Mouse (Mus musculus) liver, adult 2 months (tissue): ENCODE measurements around the gene Fut11. TPM values are rescaled to one million over a fixed set of nuclear protein-coding genes. Genes with fewer than 3 reads are reported as not detected.

ENCODE experiments used
- DNase-seq: peaks from one replicate; pipeline ENCODE4 v3.0.0-alpha.2; 2011; ENCODE audit warnings: low read depth, low spot score; ENCODE audit errors: extremely low read depth
- H3K27ac ChIP-seq: fragments of 200-500 bp; replicated peaks from 2 replicates; pipeline ENCODE4 v1.5.1; 2012; ENCODE audit warnings: low read depth, mild to moderate bottlenecking, control low read depth, inconsistent platforms, low read length; ENCODE audit not compliant: insufficient read depth
- H3K27me3 ChIP-seq: fragments of 200-500 bp; 2 replicates; pipeline ENCODE4 v1.6.1; 2012; ENCODE audit warnings: mild to moderate bottlenecking, moderate library complexity, low read length, inconsistent platforms; ENCODE audit not compliant: control insufficient read depth, insufficient read depth
- H3K36me3 ChIP-seq: fragments of 200-500 bp; 2 replicates; pipeline ENCODE4 v1.6.1; 2012; ENCODE audit warnings: low read length, inconsistent platforms; ENCODE audit not compliant: control insufficient read depth, insufficient read depth
- H3K4me1 ChIP-seq: fragments of 200-500 bp; 2 replicates; pipeline ENCODE4 v1.6.1; 2011; ENCODE audit warnings: low read length; ENCODE audit not compliant: control insufficient read depth, insufficient read depth
- H3K4me3 ChIP-seq: fragments of 200-500 bp; 2 replicates; pipeline ENCODE4 v1.5.1; 2011; ENCODE audit warnings: low read depth, mild to moderate bottlenecking, control low read depth, low read length, moderate library complexity; ENCODE audit not compliant: insufficient read depth
- H3K79me2 ChIP-seq: fragments of 200-500 bp; 2 replicates; pipeline ENCODE4 v1.6.1; 2012; ENCODE audit warnings: inconsistent platforms, mild to moderate bottlenecking, low read length, moderate library complexity; ENCODE audit not compliant: control insufficient read depth, insufficient read depth
- H3K9ac ChIP-seq: fragments of 200-500 bp; 2 replicates; pipeline ENCODE4 v1.6.1; 2012; ENCODE audit warnings: low read depth, mild to moderate bottlenecking, control low read depth, inconsistent platforms, low read length
- CTCF ChIP-seq: fragments of 200-500 bp; IDR thresholded peaks from 2 replicates; pipeline ENCODE4 v1.5.1; 2011; ENCODE audit warnings: low read depth, low read length, control low read depth
- POLR2A ChIP-seq: fragments of 200-500 bp; IDR thresholded peaks from 2 replicates; pipeline ENCODE4 v1.6.1; 2011; ENCODE audit warnings: low read length, control low read depth; ENCODE audit not compliant: insufficient read depth; ENCODE audit errors: extremely low read depth
- WGBS: fragments of 180-500 bp; shearing (Covaris S2); methylation state at CpG from one replicate; pipeline ENCODE4 v1.1.7; 2018; 5-methylcytosine and 5-hydroxymethylcytosine counted together
- polyA plus RNA-seq: library from polyadenylated mRNA; depleted of rRNA; stranded (reverse); fragments of >200 nt; gene quantifications from 2 replicates; pipeline ENCODE4 v1.2.3, GENCODE M21; 2012; rRNA removed
- total RNA-seq: library from RNA; depleted of rRNA; stranded (reverse); fragments of >200 nt; gene quantifications from 2 replicates; pipeline ENCODE4 v1.2.3, GENCODE M21; 2014; rRNA removed

The Fut11 gene
- total and polyA plus RNA-seq, 2 experiments = 3.3 to 3.8 TPM

- H3K27ac ChIP-seq = no peak overlapping the region
- no peak for DNase-seq
- H3K9ac ChIP-seq = no peak overlapping the region
- no peak for TF ChIP-seq CTCF
- no peaks in the 10 kb centered on the region for H3K4me1 ChIP-seq
- no peaks in the 10 kb centered on the region for H3K79me2 ChIP-seq
- H3K36me3 ChIP-seq = peaks cover 2% of the 10 kb centered on the region; the same call in 1 of the 2 replicates
- H3K27me3 ChIP-seq = no peaks in the 10 kb centered on the region
- WGBS = 79% methylated on average over 3 of the region's 3 CpGs
- no peak overlapping the region for H3K4me3 ChIP-seq
These were observed 52.2 kb downstream of the Fut11 start for GRCm38 (mm10) chr14:20746935-20747334.

GRCm38 (mm10) chr14:20748388-20748787 is 53.6 kb downstream of the Fut11 start:
- no peak for TF ChIP-seq CTCF
- TF ChIP-seq POLR2A = no peak
- Histone ChIP-seq H3K9ac (no peak overlapping the region), H3K4me1 (peaks cover 2% of the 10 kb centered on the region; the same call in 1 of the 2 replicates), H3K36me3 (no peaks in the 10 kb centered on the region; the same call in 1 of the 2 replicates), H3K4me3 (no peak overlapping the region), H3K79me2 (no peaks in the 10 kb centered on the region), H3K27me3 (no peaks in the 10 kb centered on the region), H3K27ac (no peak overlapping the region)
- 81% methylated on average over 4 of the region's 4 CpGs for WGBS
- DNase-seq = no peak

GRCm38 (mm10) chr14:20749494-20750051 is 54.8 kb downstream of the Fut11 start:
- no peak for DNase-seq
- WGBS = 91% methylated on average over 4 of the region's 4 CpGs
- TF ChIP-seq CTCF (no peak), POLR2A (no peak)
- Histone ChIP-seq H3K27me3 (no peaks in the 10 kb centered on the region), H3K4me3 (no peak overlapping the region), H3K9ac (no peak overlapping the region), H3K79me2 (no peaks in the 10 kb centered on the region), H3K4me1 (peaks cover 2% of the 10 kb centered on the region; the same call in 1 of the 2 replicates), H3K27ac (no peak overlapping the region), H3K36me3 (no peaks in the 10 kb centered on the region; the same call in 1 of the 2 replicates)

- no peak for TF ChIP-seq POLR2A
- TF ChIP-seq CTCF = no peak
- 81% methylated on average over 5 of the region's 5 CpGs for WGBS
These were observed 55.7 kb downstream of the Fut11 start for GRCm38 (mm10) chr14:20750503-20750902.

More at GRCm38 (mm10) chr14:20750503-20750902, 55.7 kb downstream of the Fut11 start:
- no peak for DNase-seq
- H3K4me1 ChIP-seq = peaks cover 2% of the 10 kb centered on the region; the same call in 1 of the 2 replicates
- H3K4me3 ChIP-seq = no peak overlapping the region
- peaks cover 9% of the 10 kb centered on the region for H3K36me3 ChIP-seq
- H3K79me2 ChIP-seq = no peaks in the 10 kb centered on the region
- H3K27me3 ChIP-seq = no peaks in the 10 kb centered on the region
- H3K9ac ChIP-seq = no peak overlapping the region
- no peak overlapping the region for H3K27ac ChIP-seq

Other genes starting within 250 kb of the Fut11 start
- under 0.01 TPM in 1 of 2 replicates, not detected in the other for gene Cfap70, start 242.7 kb upstream of the Fut11 start, total RNA-seq
- not detected in 2 replicates for gene Cfap70, start 242.7 kb upstream of the Fut11 start, polyA plus RNA-seq
- gene Anxa7, start 214.8 kb upstream of the Fut11 start, total RNA-seq = 92.6 and 103 TPM in 2 replicates
- gene Anxa7, start 214.8 kb upstream of the Fut11 start, polyA plus RNA-seq = 42.8 and 59.6 TPM in 2 replicates
- gene Mss51, start 198.1 kb upstream of the Fut11 start, total RNA-seq = 0.18 and 0.20 TPM in 2 replicates
- gene Mss51, start 198.1 kb upstream of the Fut11 start, polyA plus RNA-seq = 0.10 and 0.16 TPM in 2 replicates
- gene Ppp3cb, start 148.4 kb upstream of the Fut11 start, total RNA-seq = 23.0 and 24.8 TPM in 2 replicates
- 4.4 and 4.5 TPM in 2 replicates for gene Ppp3cb, start 148.4 kb upstream of the Fut11 start, polyA plus RNA-seq
- gene Usp54, start 53.9 kb upstream of the Fut11 start, total RNA-seq = 2.9 and 3.0 TPM in 2 replicates
- 1.0 and 1.3 TPM in 2 replicates for gene Usp54, start 53.9 kb upstream of the Fut11 start, polyA plus RNA-seq
- gene Myoz1, start 38.4 kb upstream of the Fut11 start, total RNA-seq = 0.46 TPM in 1 of 2 replicates, not detected in the other
- gene Myoz1, start 38.4 kb upstream of the Fut11 start, polyA plus RNA-seq = not detected in 2 replicates
- 0.09 TPM in 1 of 2 replicates, not detected in the other for gene Synpo2l, start 26.6 kb upstream of the Fut11 start, total RNA-seq
- gene Synpo2l, start 26.6 kb upstream of the Fut11 start, polyA plus RNA-seq = 0.10 TPM in 1 of 2 replicates, not detected in the other
- gene Sec24c, start 20.7 kb upstream of the Fut11 start, total RNA-seq = 52.7 and 57.8 TPM in 2 replicates
- gene Sec24c, start 20.7 kb upstream of the Fut11 start, polyA plus RNA-seq = 127 and 183 TPM in 2 replicates
- gene Chchd1, start 8.0 kb downstream of the Fut11 start, total RNA-seq = 92.7 and 112 TPM in 2 replicates
- 23.8 and 31.0 TPM in 2 replicates for gene Chchd1, start 8.0 kb downstream of the Fut11 start, polyA plus RNA-seq
- gene Zswim8, start 12.6 kb downstream of the Fut11 start, total RNA-seq = 11.4 and 19.6 TPM in 2 replicates
- 58.6 and 95.0 TPM in 2 replicates for gene Zswim8, start 12.6 kb downstream of the Fut11 start, polyA plus RNA-seq
- 10.8 and 13.2 TPM in 2 replicates for gene Ndst2, start 39.6 kb downstream of the Fut11 start, total RNA-seq
- 22.8 and 33.2 TPM in 2 replicates for gene Ndst2, start 39.6 kb downstream of the Fut11 start, polyA plus RNA-seq
- 7.9 and 9.9 TPM in 2 replicates for gene Camk2g, start 99.1 kb downstream of the Fut11 start, total RNA-seq
- 5.0 and 7.9 TPM in 2 replicates for gene Camk2g, start 99.1 kb downstream of the Fut11 start, polyA plus RNA-seq
- 1.2 and 2.1 TPM in 2 replicates for gene Plau, start 141.7 kb downstream of the Fut11 start, total RNA-seq
- 0.19 and 0.57 TPM in 2 replicates for gene Plau, start 141.7 kb downstream of the Fut11 start, polyA plus RNA-seq
- 12.1 and 13.6 TPM in 2 replicates for gene Vcl, start 234.4 kb downstream of the Fut11 start, total RNA-seq
- 7.9 and 9.5 TPM in 2 replicates for gene Vcl, start 234.4 kb downstream of the Fut11 start, polyA plus RNA-seq